Mouse (Mus musculus) kidney, embryonic 14.5 days (tissue): Measurements from ENCODE around the gene Lrrc19. TPM values are rescaled to one million over a fixed set of nuclear protein-coding genes. Genes with fewer than 3 reads are reported as not detected.
"Not testable (repeated sequence)": the region's sequence is repeated elsewhere in the genome, so short reads cannot be mapped to it uniquely, and the experiment has no call there.

ENCODE experiments used
- ATAC-seq: fragments of 200-750 bp; cut with Nextera tagmentation; 2 replicates; pipeline ENCODE4 v1.8.0; 2017; ENCODE audit warnings: moderate number of reproducible peaks, mild to moderate bottlenecking, moderate TSS enrichment, moderate library complexity; ENCODE audit not compliant: low FRiP score, low TSS enrichment
- H3K27ac ChIP-seq: fragments of 300-500 bp; sonication (generic); 2 replicates; pipeline ENCODE4 v1.5.1; 2014; ENCODE audit warnings: low read depth, mild to moderate bottlenecking, low read length, moderate library complexity, mixed read lengths
- H3K27me3 ChIP-seq: fragments of 300-500 bp; sonication (generic); 2 replicates; pipeline ENCODE4 v1.6.1; 2014; ENCODE audit warnings: mild to moderate bottlenecking, low read length; ENCODE audit not compliant: control insufficient read depth, insufficient read depth
- H3K36me3 ChIP-seq: fragments of 300-500 bp; sonication (generic); 2 replicates; pipeline ENCODE4 v1.6.1; 2014; ENCODE audit warnings: low read length, mixed read lengths; ENCODE audit not compliant: control insufficient read depth, insufficient read depth
- H3K4me1 ChIP-seq: fragments of 300-500 bp; sonication (generic); 2 replicates; pipeline ENCODE4 v1.6.1; 2014; ENCODE audit warnings: low read length, mixed read lengths; ENCODE audit not compliant: control insufficient read depth, insufficient read depth
- H3K4me2 ChIP-seq: fragments of 300-500 bp; sonication (generic); replicated peaks from 2 replicates; pipeline ENCODE4 v1.6.1; 2014; ENCODE audit warnings: low read depth, mild to moderate bottlenecking, low read length
- H3K4me3 ChIP-seq: fragments of 300-500 bp; sonication (generic); 2 replicates; pipeline ENCODE4 v1.5.1; 2014; ENCODE audit warnings: mild to moderate bottlenecking, low read length
- H3K9ac ChIP-seq: fragments of 300-500 bp; sonication (generic); 2 replicates; pipeline ENCODE4 v1.6.1; 2014; ENCODE audit warnings: low read depth, mild to moderate bottlenecking, low read length, moderate library complexity
- H3K9me3 ChIP-seq: fragments of 300-500 bp; sonication (generic); 2 replicates; pipeline ENCODE4 v1.6.1; 2016; ENCODE audit warnings: low read length; ENCODE audit not compliant: control insufficient read depth
- WGBS: fragments of 180-500 bp; shearing (Covaris S2); extraction: QIAGEN DNeasy Blood & Tissue Kit; methylation state at CpG from one replicate; pipeline ENCODE4 v1.1.7; 2014; 5-methylcytosine and 5-hydroxymethylcytosine counted together
- polyA plus RNA-seq: library from polyadenylated mRNA; unstranded; fragments of >200 nt; fragmentation: Nextera tagmentation; extraction: Ambion mirVana; gene quantifications from 2 replicates; pipeline ENCODE4 v1.2.1, GENCODE M21; 2014

The Lrrc19 gene
- polyA plus RNA-seq, 1 experiment from 2014 or later = 1.2 TPM

GRCm38 (mm10) chr4:94669718-94670117, 19.8 kb upstream of the Lrrc19 start:
- 54% methylated on average over 1 of the region's 1 CpGs for WGBS
- H3K27me3 ChIP-seq = no peaks in the 10 kb centered on the region
- ATAC-seq = peak; percentile 66

GRCm38 (mm10) chr4:94650426-94651175, 657 bp upstream of the Lrrc19 start:
- not testable (repeated sequence) for H3K27ac ChIP-seq, H3K4me1 ChIP-seq, H3K4me3 ChIP-seq, H3K4me2 ChIP-seq, H3K9ac ChIP-seq, H3K27me3 ChIP-seq, ATAC-seq, H3K9me3 ChIP-seq
- H3K36me3 ChIP-seq = peaks cover 10% of the 10 kb centered on the region; the same call in 1 of the 2 replicates
- WGBS = 92% methylated on average over 5 of the region's 5 CpGs

More at GRCm38 (mm10) chr4:94669718-94670117, 19.8 kb upstream of the Lrrc19 start:
- Histone ChIP-seq H3K4me1 (no peaks in the 10 kb centered on the region), H3K9me3 (no peaks in the 10 kb centered on the region), H3K9ac (no peak overlapping the region), H3K27ac (no peak overlapping the region), H3K36me3 (no peaks in the 10 kb centered on the region), H3K4me2 (no peak overlapping the region), H3K4me3 (no peak overlapping the region)

- H3K27ac ChIP-seq = no peak overlapping the region
- H3K36me3 ChIP-seq = peaks cover 3% of the 10 kb centered on the region; the same call in 1 of the 2 replicates
- ATAC-seq = no peak
- 95% methylated on average over 2 of the region's 2 CpGs for WGBS
- no peak overlapping the region for H3K4me3 ChIP-seq
- no peaks in the 10 kb centered on the region for H3K9me3 ChIP-seq
- no peak overlapping the region for H3K4me2 ChIP-seq
- no peak overlapping the region for H3K9ac ChIP-seq
- H3K4me1 ChIP-seq = no peaks in the 10 kb centered on the region
- H3K27me3 ChIP-seq = no peaks in the 10 kb centered on the region
These were observed 6.8 kb downstream of the Lrrc19 start for GRCm38 (mm10) chr4:94643141-94643540.

GRCm38 (mm10) chr4:94620077-94620476, 29.9 kb downstream of the Lrrc19 start:
- no peak overlapping the region for H3K4me2 ChIP-seq
- H3K9me3 ChIP-seq = no peaks in the 10 kb centered on the region
- no peak for ATAC-seq
- H3K9ac ChIP-seq = no peak overlapping the region
- H3K36me3 ChIP-seq = peaks cover 12% of the 10 kb centered on the region; the same call in 1 of the 2 replicates
- 91% methylated on average over 2 of the region's 2 CpGs for WGBS
- H3K27ac ChIP-seq = no peak overlapping the region
- H3K4me1 ChIP-seq = peaks cover 5% of the 10 kb centered on the region; the same call in 1 of the 2 replicates
- no peak overlapping the region for H3K4me3 ChIP-seq
- no peaks in the 10 kb centered on the region for H3K27me3 ChIP-seq

GRCm38 (mm10) chr4:94614627-94615006, 35.3 kb downstream of the Lrrc19 start:
- peak overlapping the region; percentile 81 for H3K27ac ChIP-seq
- peak; percentile 80 for ATAC-seq
- no peaks in the 10 kb centered on the region for H3K36me3 ChIP-seq
- no peaks in the 10 kb centered on the region for H3K9me3 ChIP-seq
- H3K4me1 ChIP-seq = peaks cover 6% of the 10 kb centered on the region; the same call in 1 of the 2 replicates
- H3K27me3 ChIP-seq = no peaks in the 10 kb centered on the region
- H3K4me3 ChIP-seq = peak overlapping the region; percentile 72
- H3K4me2 ChIP-seq = peak overlapping the region; percentile 69
- H3K9ac ChIP-seq = peak overlapping the region; percentile 79
- WGBS = under 1% methylated on average over 18 of the region's 18 CpGs

- peak within 1 kb of the TSS; percentile 72 for H3K4me3 ChIP-seq
- peak within 1 kb of the TSS; percentile 79 for H3K9ac ChIP-seq
- ATAC-seq = peak; percentile 100
- H3K27ac ChIP-seq = peak within 1 kb of the TSS; percentile 81
- H3K4me2 ChIP-seq = peak within 1 kb of the TSS; percentile 69
- no peaks in the 10 kb centered on the region for H3K36me3 ChIP-seq
- WGBS = 2% methylated on average over 29 of the region's 29 CpGs
- peaks cover 6% of the 10 kb centered on the region; the same call in 1 of the 2 replicates for H3K4me1 ChIP-seq
- H3K27me3 ChIP-seq = no peaks in the 10 kb centered on the region
- no peaks in the 10 kb centered on the region for H3K9me3 ChIP-seq
These were observed 35.8 kb downstream of the Lrrc19 start, which contains the start of gene Ift74 for GRCm38 (mm10) chr4:94613972-94614626. Gene Ift74 (plus strand): TSS chr4:94614491.

- Histone ChIP-seq H3K36me3 (no peaks in the 10 kb centered on the region), H3K4me1 (peaks cover 4% of the 10 kb centered on the region; the same call in 1 of the 2 replicates), H3K4me3 (no peak overlapping the region), H3K4me2 (no peak overlapping the region), H3K9me3 (no peaks in the 10 kb centered on the region), H3K27me3 (no peaks in the 10 kb centered on the region), H3K27ac (no peak overlapping the region), H3K9ac (no peak overlapping the region)
- WGBS = 80% methylated on average over 3 of the region's 3 CpGs
- ATAC-seq = no peak
These were observed 39.6 kb downstream of the Lrrc19 start for GRCm38 (mm10) chr4:94610339-94610738.

- Histone ChIP-seq H3K4me3 (no peak overlapping the region), H3K4me1 (peaks cover 12% of the 10 kb centered on the region; the same call in 1 of the 2 replicates), H3K9me3 (no peaks in the 10 kb centered on the region), H3K4me2 (no peak overlapping the region), H3K36me3 (no peaks in the 10 kb centered on the region), H3K9ac (no peak overlapping the region), H3K27me3 (no peaks in the 10 kb centered on the region), H3K27ac (peak overlapping the region; percentile 12; the same call in 1 of the 2 replicates)
- ATAC-seq = no peak
- 76% methylated on average over 2 of the region's 2 CpGs for WGBS
These were observed 44.4 kb downstream of the Lrrc19 start for GRCm38 (mm10) chr4:94605591-94605990.
